ENCODE assay signal across 27 mouse cellular contexts in genomic region chr11:12273726-12274125, GRCm38 (mm10).
"Had no signal": no experiment of that assay in that cellular context is flagged by ENCODE, and none has a peak within 500 bp of the region (broad histone marks: within the 10 kb centered on the region; RNA-seq: fewer than 3 reads in every experiment).

No protein-coding gene starts in this region.

- H3K9me3 ChIP-seq: heart, embryonic 13.5 days; heart, embryonic 15.5 days; hindbrain, embryonic 13.5 days; hindbrain, embryonic 15.5 days; kidney, embryonic 15.5 days; limb, embryonic 10.5 days; limb, embryonic 12.5 days; liver, embryonic 13.5 days had no signal

- H3K4me3 ChIP-seq: heart, adult 2 months; heart, embryonic 13.5 days; heart, embryonic 15.5 days; hindbrain, embryonic 13.5 days; hindbrain, embryonic 15.5 days; kidney, embryonic 15.5 days; limb, embryonic 10.5 days; limb, embryonic 12.5 days; liver, embryonic 13.5 days had no signal

- DNase-seq: gastrocnemius, postnatal 14 days; gastrocnemius, postnatal 36 days; heart, adult 11 months; heart, adult 2 months; heart, postnatal 14 days; heart, postnatal 36 days; kidney, adult 11 months; kidney, adult 2 months; kidney, adult 9 months; kidney, postnatal 14 days; kidney, postnatal 36 days; layer of hippocampus, adult 9-11 months; layer of hippocampus, postnatal 36 days; liver; liver, embryonic 13.5 days had no signal

- H3K4me2 ChIP-seq: heart, embryonic 11.5 days; heart, embryonic 13.5 days; heart, embryonic 15.5 days; hindbrain, embryonic 13.5 days; hindbrain, embryonic 15.5 days; kidney, embryonic 15.5 days; limb, embryonic 12.5 days; liver, embryonic 11.5 days; liver, embryonic 13.5 days had no signal

- H3K27me3 ChIP-seq: heart, embryonic 13.5 days; heart, embryonic 15.5 days; hindbrain, embryonic 13.5 days; hindbrain, embryonic 15.5 days; kidney, embryonic 15.5 days; limb, embryonic 12.5 days; liver, embryonic 13.5 days had no signal

- H3K36me3 ChIP-seq: heart, embryonic 13.5 days; heart, embryonic 15.5 days; hindbrain, embryonic 13.5 days; hindbrain, embryonic 15.5 days; kidney, embryonic 15.5 days; limb, embryonic 10.5 days; limb, embryonic 12.5 days; liver, embryonic 13.5 days had no signal

- ATAC-seq: hindbrain, postnatal 0 days; intestine, embryonic 16.5 days had no signal

- H3K4me1 ChIP-seq: heart, embryonic 13.5 days; heart, embryonic 15.5 days; hindbrain, embryonic 13.5 days; hindbrain, embryonic 15.5 days; kidney, embryonic 15.5 days; limb, embryonic 10.5 days; limb, embryonic 12.5 days; liver, embryonic 13.5 days had no signal

- H3K9ac ChIP-seq: heart, embryonic 13.5 days; heart, embryonic 15.5 days; hindbrain, embryonic 13.5 days; hindbrain, embryonic 15.5 days; kidney, embryonic 15.5 days; limb, embryonic 12.5 days; liver, embryonic 13.5 days had no signal

- H3K27ac ChIP-seq: heart, adult 2 months; heart, embryonic 13.5 days; heart, embryonic 15.5 days; hindbrain, embryonic 13.5 days; hindbrain, embryonic 15.5 days; hindbrain, postnatal 0 days; kidney, embryonic 15.5 days; kidney, postnatal 0 days; limb, embryonic 10.5 days; limb, embryonic 12.5 days; liver, embryonic 13.5 days had no signal
